In the genomic region with DNA sequence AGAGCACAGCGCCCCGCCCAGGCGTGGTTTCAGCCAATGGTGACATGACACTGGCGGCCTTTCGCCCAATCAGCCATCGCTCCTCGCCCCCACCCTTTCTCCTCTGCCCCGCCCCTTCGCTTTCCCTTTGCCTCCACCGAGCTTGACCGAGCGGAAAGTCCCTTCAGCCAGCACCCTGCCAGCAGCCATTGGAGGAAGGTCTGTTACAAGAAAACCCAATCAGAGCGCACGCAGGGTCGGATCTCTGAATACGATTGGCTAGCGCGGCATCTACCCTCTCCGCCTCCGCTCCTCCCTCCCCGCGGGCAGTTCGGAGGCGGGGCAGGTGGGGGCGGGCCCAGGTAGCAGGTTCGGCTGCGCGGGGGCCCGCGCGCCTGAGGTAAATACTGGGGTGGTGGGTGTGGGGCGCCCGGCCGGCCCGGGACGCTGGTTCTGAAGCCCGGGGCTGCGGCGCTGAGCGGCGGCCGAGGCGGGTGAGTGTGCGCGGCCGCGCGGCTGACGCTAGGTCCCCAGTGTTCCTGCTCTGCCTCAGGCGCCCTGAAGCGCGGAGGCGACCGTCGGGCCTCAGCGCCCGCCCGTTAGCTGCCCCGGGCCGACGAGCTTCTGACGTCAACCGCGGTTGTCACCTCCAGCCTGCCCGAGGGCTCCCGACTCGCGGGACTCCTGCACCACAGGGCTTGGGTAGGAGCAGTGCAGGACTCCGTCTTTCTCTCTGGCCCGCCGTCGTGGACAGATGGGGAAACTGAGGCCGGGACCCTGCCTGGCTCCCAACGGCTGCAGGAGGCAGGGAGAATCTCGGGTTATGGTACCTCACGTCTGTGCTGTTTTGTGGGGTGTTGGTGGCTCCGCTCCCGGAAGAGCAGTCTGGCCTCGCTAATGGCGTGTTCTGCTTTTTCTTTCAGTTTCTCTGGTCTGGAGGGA, we compare ENCODE assay signal across 8 mouse cellular contexts. TPM values are rescaled to one million over a fixed set of nuclear protein-coding genes. Genes with fewer than 3 reads are reported as not detected.
A peak's percentile ranks its signal among the peaks of the same experiment; 100 is the strongest.
DNase-seq lines count a peak whose midpoint lies in the region; ATAC-seq and TF ChIP-seq lines count a peak whose summit lies in the region.

A gene (plus strand): TSS at position 308 of the 921 bp plus-strand sequence.

- no peak for TF ChIP-seq CTCF in E14TG2a.4 (conservative IDR thresholded peaks at IDR 0.05; ENCODE audit: low read length)
- TF ChIP-seq CTCF in heart, postnatal 0 days (IDR thresholded peaks at IDR 0.05; ENCODE audit: low read depth): no peak
- TF ChIP-seq CTCF in testis, adult 2 months (IDR thresholded peaks at IDR 0.05; ENCODE audit: control insufficient read depth, insufficient read depth, insufficient replicate concordance, low read depth, low read length): no peak

- H3K4me1 ChIP-seq in E14TG2a.4 (replicated peaks; ENCODE audit: low read depth, low read length): peaks cover 20% of the 10 kb centered on the region
- peaks cover 12% of the 10 kb centered on the region for H3K4me1 ChIP-seq in forebrain, embryonic 12.5 days
- peaks cover 6% of the 10 kb centered on the region; the same call in 1 of the 2 replicates for H3K4me1 ChIP-seq in heart, postnatal 0 days (ENCODE audit: control insufficient read depth, insufficient read depth)
- peaks cover 10% of the 10 kb centered on the region for H3K4me1 ChIP-seq in liver, embryonic 16.5 days (ENCODE audit: control insufficient read depth, low read depth, low read length)
- H3K4me1 ChIP-seq in neural tube, embryonic 13.5 days (replicated peaks): peaks cover 16% of the 10 kb centered on the region
- H3K4me1 ChIP-seq in testis, adult 2 months (ENCODE audit: control insufficient read depth, insufficient read depth, low read length): peaks cover 18% of the 10 kb centered on the region

- H3K4me2 ChIP-seq in forebrain, embryonic 12.5 days: peak within 1 kb of the TSS; percentile 91
- peak within 1 kb of the TSS; percentile 79 for H3K4me2 ChIP-seq in heart, postnatal 0 days (ENCODE audit: low read depth, low read length)
- H3K4me2 ChIP-seq in liver, embryonic 16.5 days (ENCODE audit: low read depth, low read length): peak within 1 kb of the TSS; percentile 84
- H3K4me2 ChIP-seq in neural tube, embryonic 13.5 days: peak within 1 kb of the TSS; percentile 75

- peaks cover 8% of the 10 kb centered on the region; the same call in 1 of the 2 replicates for H3K27me3 ChIP-seq in E14TG2a.4 (ENCODE audit: insufficient read depth, low read length)
- peaks cover 17% of the 10 kb centered on the region for H3K27me3 ChIP-seq in forebrain, embryonic 12.5 days
- H3K27me3 ChIP-seq in heart, postnatal 0 days (ENCODE audit: control insufficient read depth, insufficient read depth, low read length): no peaks in the 10 kb centered on the region
- H3K27me3 ChIP-seq in liver, embryonic 16.5 days (ENCODE audit: control insufficient read depth, insufficient read depth, low read depth, low read length): no peaks in the 10 kb centered on the region
- peaks cover 11% of the 10 kb centered on the region; the same call in 1 of the 2 replicates for H3K27me3 ChIP-seq in neural tube, embryonic 13.5 days
- H3K27me3 ChIP-seq in testis, adult 2 months (ENCODE audit: control insufficient read depth, insufficient read depth, low read length): no peaks in the 10 kb centered on the region

- DNase-seq in c-Kit-positive CD71-positive TER-119-positive erythroid progenitor cells, embryonic 14.5 days (ENCODE audit: low spot score): peak; percentile 97
- peak; percentile 99 for DNase-seq in heart, postnatal 0 days (ENCODE audit: low spot score)
- peak; percentile 98 to 99 for DNase-seq in kidney, postnatal 4 days

- TF ChIP-seq POLR2A in testis, adult 2 months (IDR thresholded peaks at IDR 0.05; ENCODE audit: control insufficient read depth, low read depth, low read length): peak; percentile 50

- peak; percentile 100 for ATAC-seq in forebrain, embryonic 12.5 days (ENCODE audit: low FRiP score)
- ATAC-seq in heart, postnatal 0 days (ENCODE audit: insufficient read depth, low read depth): peak; percentile 99
- ATAC-seq in liver, embryonic 16.5 days (ENCODE audit: low read depth): peak; percentile 98
- peak; percentile 99 for ATAC-seq in neural tube, embryonic 13.5 days (ENCODE audit: low read depth)

- TF ChIP-seq EP300 in heart, postnatal 0 days (IDR thresholded peaks at IDR 0.05; ENCODE audit: low read depth): peak; percentile 53; the same call in 1 of the 2 replicates

- peak within 1 kb of the TSS; percentile 94 for H3K4me3 ChIP-seq in E14TG2a.4 (replicated peaks; ENCODE audit: low read length)
- H3K4me3 ChIP-seq in forebrain, embryonic 12.5 days (replicated peaks): peak within 1 kb of the TSS; percentile 84
- peak within 1 kb of the TSS; percentile 83 for H3K4me3 ChIP-seq in heart, postnatal 0 days (ENCODE audit: low read depth, low read length)
- H3K4me3 ChIP-seq in liver, embryonic 16.5 days (ENCODE audit: low read depth, low read length): peak within 1 kb of the TSS; percentile 79
- H3K4me3 ChIP-seq in neural tube, embryonic 13.5 days: peak within 1 kb of the TSS; percentile 90
- H3K4me3 ChIP-seq in testis, adult 2 months (ENCODE audit: control insufficient read depth, low read depth, low read length): peak within 1 kb of the TSS; percentile 90

- H3K36me3 ChIP-seq in E14TG2a.4 (ENCODE audit: insufficient read depth, low read length): no peaks in the 10 kb centered on the region
- H3K36me3 ChIP-seq in forebrain, embryonic 12.5 days (replicated peaks): no peaks in the 10 kb centered on the region
- H3K36me3 ChIP-seq in heart, postnatal 0 days (replicated peaks; ENCODE audit: control insufficient read depth, insufficient read depth, low read length): no peaks in the 10 kb centered on the region
- no peaks in the 10 kb centered on the region for H3K36me3 ChIP-seq in liver, embryonic 16.5 days (ENCODE audit: control insufficient read depth, insufficient read depth)
- H3K36me3 ChIP-seq in neural tube, embryonic 13.5 days: no peaks in the 10 kb centered on the region
- no peaks in the 10 kb centered on the region for H3K36me3 ChIP-seq in testis, adult 2 months (ENCODE audit: control insufficient read depth, insufficient read depth, low read length)

- H3K9ac ChIP-seq in forebrain, embryonic 12.5 days: peak within 1 kb of the TSS; percentile 80
- H3K9ac ChIP-seq in heart, postnatal 0 days (replicated peaks; ENCODE audit: low read depth, low read length): peak within 1 kb of the TSS; percentile 82
- peak within 1 kb of the TSS; percentile 76 for H3K9ac ChIP-seq in liver, embryonic 16.5 days (ENCODE audit: low read depth, low read length)
- H3K9ac ChIP-seq in neural tube, embryonic 13.5 days: peak within 1 kb of the TSS; percentile 90

- no peaks in the 10 kb centered on the region for H3K9me3 ChIP-seq in E14TG2a.4 (ENCODE audit: low read length)
- H3K9me3 ChIP-seq in forebrain, embryonic 12.5 days: no peaks in the 10 kb centered on the region
- H3K9me3 ChIP-seq in heart, postnatal 0 days (replicated peaks; ENCODE audit: control insufficient read depth, low read length): no peaks in the 10 kb centered on the region
- no peaks in the 10 kb centered on the region for H3K9me3 ChIP-seq in liver, embryonic 16.5 days (replicated peaks; ENCODE audit: control insufficient read depth, low read length)
- no peaks in the 10 kb centered on the region for H3K9me3 ChIP-seq in neural tube, embryonic 13.5 days

- under 1% methylated on average over 79 of the region's 80 CpGs for WGBS in forebrain, embryonic 12.5 days
- under 1% methylated on average over 62 of the region's 80 CpGs for WGBS in heart, postnatal 0 days
- under 1% methylated on average over 76 of the region's 80 CpGs for WGBS in liver, embryonic 16.5 days (ENCODE audit: insufficient replicate concordance)
- under 1% methylated on average over 55 of the region's 80 CpGs for WGBS in neural tube, embryonic 13.5 days

- H3K27ac ChIP-seq in forebrain, embryonic 12.5 days: peak within 1 kb of the TSS; percentile 76
- H3K27ac ChIP-seq in heart, postnatal 0 days (ENCODE audit: low read depth): peak within 1 kb of the TSS; percentile 86
- H3K27ac ChIP-seq in liver, embryonic 16.5 days (ENCODE audit: low read length): peak within 1 kb of the TSS; percentile 79
- peak within 1 kb of the TSS; percentile 87 for H3K27ac ChIP-seq in neural tube, embryonic 13.5 days (replicated peaks)
- H3K27ac ChIP-seq in testis, adult 2 months (ENCODE audit: control insufficient read depth, insufficient read depth, low read depth, low read length): peak within 1 kb of the TSS; percentile 88

RNA-seq across cellular contexts. Expression of the gene that starts here (rescaled TPM):
- polyA plus RNA-seq in forebrain, embryonic 12.5 days (2016; fragmentation: Nextera tagmentation; extraction: Ambion mirVana): 14.9 and 15.3 TPM in 2 replicates
- 11.1 and 13.4 TPM in 2 replicates for total RNA-seq in heart, postnatal 0 days (2014; rRNA removed; ENCODE audit: low replicate concordance)
- polyA plus RNA-seq in heart, postnatal 0 days (2015; fragmentation: Nextera tagmentation; extraction: Ambion mirVana): 7.8 and 8.2 TPM in 2 replicates
- polyA plus RNA-seq in liver, embryonic 16.5 days (2015; fragmentation: Nextera tagmentation; extraction: Ambion mirVana): 5.9 and 6.5 TPM in 2 replicates
- 15.4 and 15.5 TPM in 2 replicates for polyA plus RNA-seq in neural tube, embryonic 13.5 days (2015; fragmentation: Nextera tagmentation; extraction: Ambion mirVana)
- 4.4 TPM in 2 replicates for polyA plus RNA-seq in testis, adult 2 months (2012; rRNA removed)

Comparison
In these comparisons a context has a peak if more than half of its experiments do, and no peak if none do; other contexts are left out.
1. Peak in every context shown above with its lines: DNase-seq, ATAC-seq, H3K4me3 ChIP-seq and H3K27ac ChIP-seq.